Mouse (Mus musculus): ENCODE data around the gene C8a.

GRCm38 (mm10) chr4:104779460-104779859 is 96.7 kb downstream of the C8a start:
- no peak for TF ChIP-seq E2F4 (IDR thresholded peaks at IDR 0.05; ENCODE audit: insufficient read depth)
- TF ChIP-seq REST (IDR thresholded peaks at IDR 0.05; ENCODE audit: insufficient read depth, insufficient read length) = no peak
- TF ChIP-seq USF1 (IDR thresholded peaks at IDR 0.05; ENCODE audit: low read depth) = no peak
- TF ChIP-seq POLR2A (IDR thresholded peaks at IDR 0.05; ENCODE audit: insufficient read length, low read depth) = no peak
- no peak for TF ChIP-seq TCF12 (IDR thresholded peaks at IDR 0.05; ENCODE audit: insufficient read depth, poor library complexity, severe bottlenecking)
- TF ChIP-seq MAX (IDR thresholded peaks at IDR 0.05; ENCODE audit: low read depth) = no peak

Data from myocyte (in vitro differentiated cells).